Mouse (Mus musculus): ENCODE results near the gene Vmn1r44. TPM values are rescaled to one million over a fixed set of nuclear protein-coding genes. Genes with fewer than 3 reads are reported as not detected.
"Not testable (repeated sequence)": the region's sequence is repeated elsewhere in the genome, so short reads cannot be mapped to it uniquely, and the experiment has no call there.

The Vmn1r44 gene
- total RNA-seq (2015; ENCODE audit: low replicate concordance) = not detected in 2 replicates
- total RNA-seq (2017; ENCODE audit: low replicate concordance) = not detected in 2 replicates

- ATAC-seq (replicated peaks; ENCODE audit: low FRiP score, poor library complexity, severe bottlenecking) = no peak
These were observed at the start of gene Vmn1r44 for GRCm38 (mm10) chr6:89883360-89883759. Gene Vmn1r44 (plus strand): TSS chr6:89883660.

DNA sequence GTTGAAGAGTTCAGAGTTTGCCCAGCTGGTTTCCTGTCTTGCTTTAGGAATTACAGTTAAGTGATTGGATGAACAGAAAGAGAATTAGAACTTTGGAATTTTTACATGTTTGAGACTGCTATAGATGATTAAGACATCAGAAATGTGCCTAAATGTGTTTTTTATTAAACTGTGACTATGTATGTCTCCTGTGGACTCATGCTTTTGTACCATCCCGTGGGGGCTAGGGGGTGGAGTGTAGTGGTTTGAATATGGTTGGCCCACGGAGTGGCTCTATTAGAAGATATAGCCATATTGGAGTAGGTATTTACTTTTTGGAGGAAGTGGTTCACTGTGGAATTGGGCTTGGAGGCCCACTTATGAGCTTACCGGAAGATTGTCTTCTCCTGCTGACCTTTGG lies 25.9 kb upstream of the Vmn1r44 start:
- ATAC-seq (replicated peaks; ENCODE audit: low FRiP score, poor library complexity, severe bottlenecking) = no peak

- ATAC-seq (replicated peaks; ENCODE audit: low FRiP score, poor library complexity, severe bottlenecking) = no peak
These were observed 23.6 kb upstream of the Vmn1r44 start for GRCm38 (mm10) chr6:89859839-89860238.

GRCm38 (mm10) chr6:89863792-89864191 lies 19.7 kb upstream of the Vmn1r44 start:
- ATAC-seq (replicated peaks; ENCODE audit: low FRiP score, poor library complexity, severe bottlenecking) = no peak

DNA sequence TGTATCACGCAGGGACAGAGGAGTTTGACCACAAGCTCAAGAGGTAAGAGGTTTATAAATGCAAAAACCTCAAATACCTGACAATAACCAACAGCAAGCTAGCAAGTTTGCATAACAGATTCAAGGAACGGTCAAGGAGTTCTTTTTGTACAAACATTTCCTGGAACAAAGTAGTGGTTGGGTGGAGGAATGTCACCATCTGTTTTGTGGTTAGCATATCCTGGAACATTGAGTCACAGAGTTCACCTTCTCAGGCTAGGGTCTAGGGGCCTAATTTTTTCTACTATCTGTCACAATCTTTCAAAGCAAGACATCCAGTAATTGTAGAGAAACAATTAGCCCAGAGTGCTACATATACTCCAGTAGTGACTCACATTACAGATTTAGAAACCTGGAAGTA lies 16.2 kb upstream of the Vmn1r44 start:
- no peak for ATAC-seq (replicated peaks; ENCODE audit: low FRiP score, poor library complexity, severe bottlenecking)

- no peak for ATAC-seq (replicated peaks; ENCODE audit: low FRiP score, poor library complexity, severe bottlenecking)
These were observed 15.5 kb upstream of the Vmn1r44 start for GRCm38 (mm10) chr6:89867976-89868375.

DNA sequence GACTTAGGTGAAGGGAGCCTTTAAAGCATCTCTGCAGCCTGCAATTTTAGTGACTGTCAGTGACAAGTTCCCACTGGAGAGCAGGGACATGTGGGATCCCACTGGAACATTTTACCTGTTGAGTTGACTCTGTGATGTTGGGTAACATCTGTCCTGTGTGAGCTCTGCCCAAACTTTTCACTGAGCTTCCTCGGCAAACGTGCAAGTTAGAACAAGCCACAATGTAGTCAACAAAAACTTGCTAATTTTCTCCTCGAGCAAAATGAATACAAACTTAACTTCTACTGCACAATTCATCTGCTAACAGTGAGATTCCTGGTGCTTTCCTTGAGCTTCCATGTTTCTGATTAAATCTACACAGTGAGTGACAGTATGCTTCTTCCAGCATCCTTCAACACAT lies 7.1 kb upstream of the Vmn1r44 start, which contains the start of the genes Vmn1r42 and Vmn1r43:
Gene Vmn1r42 (minus strand): TSS at position 101 of the 400 bp plus-strand sequence.
Gene Vmn1r43 (minus strand): TSS at position 101 of the 400 bp plus-strand sequence.
- ATAC-seq (replicated peaks; ENCODE audit: low FRiP score, poor library complexity, severe bottlenecking) = not testable (repeated sequence)

DNA sequence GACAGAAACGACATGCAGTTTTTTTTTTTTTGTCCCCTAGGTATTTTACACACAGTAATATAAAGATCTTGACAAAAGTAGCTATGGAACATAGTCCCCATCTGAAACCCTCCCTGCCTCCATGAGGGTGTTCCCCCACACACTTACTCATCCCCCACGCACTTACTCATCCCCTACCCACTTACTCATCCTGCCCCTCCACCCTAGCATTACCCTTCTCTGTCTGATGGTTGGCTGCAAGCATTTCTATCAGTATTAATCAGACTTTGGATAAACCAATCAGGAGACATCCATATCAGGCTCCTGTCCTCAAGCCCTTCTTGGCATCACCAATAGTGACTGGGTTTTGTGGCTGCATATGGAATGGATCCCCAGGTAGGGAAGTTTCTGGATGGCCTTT lies 6.5 kb upstream of the Vmn1r44 start:
- ATAC-seq (replicated peaks; ENCODE audit: low FRiP score, poor library complexity, severe bottlenecking) = no peak

GRCm38 (mm10) chr6:89880867-89881266 lies 2.6 kb upstream of the Vmn1r44 start:
- no peak for ATAC-seq (replicated peaks; ENCODE audit: low FRiP score, poor library complexity, severe bottlenecking)

GRCm38 (mm10) chr6:89883812-89884211 lies 352 bp downstream of the Vmn1r44 start:
- ATAC-seq (replicated peaks; ENCODE audit: low FRiP score, poor library complexity, severe bottlenecking) = no peak

- ATAC-seq (replicated peaks; ENCODE audit: low FRiP score, poor library complexity, severe bottlenecking) = not testable (repeated sequence)
These were observed 57.0 kb downstream of the Vmn1r44 start, which contains the start of gene Vmn1r45 for GRCm38 (mm10) chr6:89940498-89940897. Gene Vmn1r45 (minus strand): TSS chr6:89940598.

DNA sequence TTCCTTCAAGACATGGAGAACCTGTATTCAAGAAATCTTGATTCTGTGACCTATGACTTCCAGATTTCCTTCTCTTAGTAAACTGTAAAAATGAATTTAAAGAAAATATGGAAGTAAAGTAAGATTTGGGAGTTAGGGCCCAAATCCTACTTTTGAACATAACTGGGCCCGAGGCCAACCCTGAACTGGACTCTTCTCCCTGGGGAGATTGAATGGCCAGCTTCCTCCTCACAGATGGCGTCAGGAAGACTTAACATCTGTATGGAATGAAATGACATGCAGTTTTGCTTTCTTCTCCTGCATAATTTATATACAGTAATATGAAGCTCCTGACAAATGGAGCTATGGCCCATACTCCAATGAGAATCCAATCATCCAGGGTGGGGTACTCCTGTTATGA lies 57.5 kb downstream of the Vmn1r44 start:
- no peak for ATAC-seq (replicated peaks; ENCODE audit: low FRiP score, poor library complexity, severe bottlenecking)

Other genes with a start within 250 kb of the Vmn1r44 start
- gene Txnrd3, start 239.7 kb upstream of the Vmn1r44 start, total RNA-seq (2015; ENCODE audit: low replicate concordance) = 1.5 and 1.7 TPM in 2 replicates
- gene Txnrd3, start 239.7 kb upstream of the Vmn1r44 start, total RNA-seq (2017; ENCODE audit: low replicate concordance) = 0.77 and 1.8 TPM in 2 replicates
- not detected in 2 replicates for gene Vmn1r40, start 176.1 kb upstream of the Vmn1r44 start, total RNA-seq (2015; ENCODE audit: low replicate concordance)
- gene Vmn1r40, start 176.1 kb upstream of the Vmn1r44 start, total RNA-seq (2017; ENCODE audit: low replicate concordance) = not detected in 2 replicates
- gene Vmn1r41, start 142.9 kb upstream of the Vmn1r44 start, total RNA-seq (2015; ENCODE audit: low replicate concordance) = not detected in 2 replicates
- gene Vmn1r41, start 142.9 kb upstream of the Vmn1r44 start, total RNA-seq (2017; ENCODE audit: low replicate concordance) = not detected in 2 replicates
- not detected in 2 replicates for gene Vmn1r42, start 7.2 kb upstream of the Vmn1r44 start, total RNA-seq (2015; ENCODE audit: low replicate concordance)
- not detected in 2 replicates for gene Vmn1r42, start 7.2 kb upstream of the Vmn1r44 start, total RNA-seq (2017; ENCODE audit: low replicate concordance)
- not detected in 2 replicates for gene Vmn1r43, start 7.2 kb upstream of the Vmn1r44 start, total RNA-seq (2015; ENCODE audit: low replicate concordance)
- not detected in 2 replicates for gene Vmn1r43, start 7.2 kb upstream of the Vmn1r44 start, total RNA-seq (2017; ENCODE audit: low replicate concordance)
- gene Vmn1r45, start 56.9 kb downstream of the Vmn1r44 start, total RNA-seq (2015; ENCODE audit: low replicate concordance) = not detected in 2 replicates
- gene Vmn1r45, start 56.9 kb downstream of the Vmn1r44 start, total RNA-seq (2017; ENCODE audit: low replicate concordance) = not detected in 2 replicates
- not detected in 2 replicates for gene Vmn1r46, start 85.7 kb downstream of the Vmn1r44 start, total RNA-seq (2015; ENCODE audit: low replicate concordance)
- gene Vmn1r46, start 85.7 kb downstream of the Vmn1r44 start, total RNA-seq (2017; ENCODE audit: low replicate concordance) = not detected in 2 replicates
- 1.9 TPM in 1 of 2 replicates, not detected in the other for gene Vmn1r47, start 132.5 kb downstream of the Vmn1r44 start, total RNA-seq (2015; ENCODE audit: low replicate concordance)
- 0.14 TPM in 1 of 2 replicates, not detected in the other for gene Vmn1r47, start 132.5 kb downstream of the Vmn1r44 start, total RNA-seq (2017; ENCODE audit: low replicate concordance)
- not detected in 2 replicates for gene Vmn1r48, start 153.2 kb downstream of the Vmn1r44 start, total RNA-seq (2015; ENCODE audit: low replicate concordance)
- gene Vmn1r48, start 153.2 kb downstream of the Vmn1r44 start, total RNA-seq (2017; ENCODE audit: low replicate concordance) = not detected in 2 replicates
- not detected in 2 replicates for gene Vmn1r49, start 194.8 kb downstream of the Vmn1r44 start, total RNA-seq (2015; ENCODE audit: low replicate concordance)
- 0.09 and 1.3 TPM in 2 replicates for gene Vmn1r49, start 194.8 kb downstream of the Vmn1r44 start, total RNA-seq (2017; ENCODE audit: low replicate concordance)
- gene Vmn1r50, start 217.8 kb downstream of the Vmn1r44 start, total RNA-seq (2015; ENCODE audit: low replicate concordance) = not detected in 2 replicates
- not detected in 2 replicates for gene Vmn1r50, start 217.8 kb downstream of the Vmn1r44 start, total RNA-seq (2017; ENCODE audit: low replicate concordance)
- not detected in 2 replicates for gene Vmn1r51, start 238.9 kb downstream of the Vmn1r44 start, total RNA-seq (2015; ENCODE audit: low replicate concordance)
- gene Vmn1r51, start 238.9 kb downstream of the Vmn1r44 start, total RNA-seq (2017; ENCODE audit: low replicate concordance) = not detected in 2 replicates